Mouse (Mus musculus): Measurements from ENCODE around the gene Serpina1f.
"Not testable (repeated sequence)": the region's sequence is repeated elsewhere in the genome, so short reads cannot be mapped to it uniquely, and the experiment has no call there.

Serpina1f gene

DNA sequence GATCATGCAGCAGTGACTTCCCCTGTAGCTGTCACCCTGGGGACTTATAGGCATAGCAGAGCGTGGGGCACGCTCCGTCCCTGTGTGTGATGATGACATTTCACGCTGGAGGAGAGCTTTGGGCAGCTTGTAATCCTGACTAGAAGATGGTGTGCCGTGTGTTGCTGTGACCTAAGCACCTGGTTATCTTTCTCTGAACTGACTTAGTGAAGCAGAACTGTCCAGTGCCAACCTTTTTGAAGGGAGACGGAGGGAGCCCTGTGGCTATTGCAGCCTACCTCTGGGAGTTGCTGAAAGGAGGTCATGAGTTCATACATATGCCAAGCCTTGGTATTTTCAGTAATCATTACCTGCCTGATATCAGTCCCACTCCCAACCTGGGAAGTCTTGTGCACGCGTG lies at the start of gene Serpina1f:
TSS of gene Serpina1f (minus strand) at position 101 of the 400 bp plus-strand sequence.
- no peak for DNase-seq

DNA sequence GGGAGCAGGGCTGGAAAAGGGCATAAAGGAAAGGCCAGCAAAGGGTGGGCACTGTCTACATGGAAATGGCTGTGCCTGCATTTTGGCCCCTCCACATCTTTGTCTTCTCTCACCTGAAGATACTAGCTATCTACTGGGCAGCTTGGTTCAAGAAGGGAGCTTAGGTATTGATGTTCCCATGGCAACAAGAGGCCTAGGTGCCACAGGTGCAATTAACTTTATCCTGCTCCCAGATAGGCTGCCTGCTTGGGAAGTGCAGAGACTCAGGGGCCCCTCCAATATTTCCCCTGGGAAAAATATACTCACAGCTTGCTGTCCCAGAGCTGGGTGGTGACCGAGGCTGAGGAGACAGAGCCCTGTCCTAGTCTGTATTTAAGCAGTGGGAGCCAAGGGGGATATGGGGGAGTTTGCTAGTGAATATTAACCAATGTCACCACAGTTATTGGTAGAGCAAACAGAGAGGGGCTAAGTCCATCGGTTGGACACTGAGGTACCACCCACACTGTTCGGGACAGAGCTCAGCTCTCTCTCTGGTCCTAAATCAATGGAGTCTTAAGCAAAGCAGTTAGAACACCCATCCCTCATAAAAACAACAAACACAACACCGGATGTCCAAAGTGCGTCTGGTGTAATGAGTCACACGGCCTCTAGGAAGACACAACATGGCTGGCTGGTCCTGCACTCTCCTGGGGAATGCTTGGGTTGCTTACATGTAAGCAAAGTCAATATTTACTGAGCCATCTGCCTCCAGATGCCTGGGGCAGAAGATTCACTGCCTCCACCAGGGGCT lies 42.7 kb upstream of the Serpina1f start:
- peak; percentile 4 for DNase-seq

GRCm38 (mm10) chr12:103735566-103735965 lies 40.2 kb upstream of the Serpina1f start:
- DNase-seq = not testable (repeated sequence)

DNA sequence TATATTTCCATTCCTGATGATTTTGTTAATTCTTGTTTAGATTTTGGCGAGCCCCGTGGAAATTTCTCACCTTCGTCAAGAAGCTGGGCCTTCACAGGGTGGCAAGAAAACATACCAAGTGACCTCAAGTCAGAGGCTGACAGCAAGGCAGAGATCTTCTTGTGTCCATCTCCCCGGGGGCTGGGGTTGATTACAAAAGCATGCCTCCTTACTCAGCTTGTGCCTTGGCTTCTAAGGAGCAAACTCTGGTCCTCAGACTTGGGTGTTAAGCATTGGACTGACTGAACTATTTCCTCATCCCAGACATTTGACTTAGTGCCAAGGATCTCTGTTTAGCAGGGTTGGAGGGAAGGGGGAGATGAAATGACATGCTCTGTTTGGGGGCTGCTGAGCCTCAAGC lies 39.8 kb upstream of the Serpina1f start:
- not testable (repeated sequence) for DNase-seq

DNA sequence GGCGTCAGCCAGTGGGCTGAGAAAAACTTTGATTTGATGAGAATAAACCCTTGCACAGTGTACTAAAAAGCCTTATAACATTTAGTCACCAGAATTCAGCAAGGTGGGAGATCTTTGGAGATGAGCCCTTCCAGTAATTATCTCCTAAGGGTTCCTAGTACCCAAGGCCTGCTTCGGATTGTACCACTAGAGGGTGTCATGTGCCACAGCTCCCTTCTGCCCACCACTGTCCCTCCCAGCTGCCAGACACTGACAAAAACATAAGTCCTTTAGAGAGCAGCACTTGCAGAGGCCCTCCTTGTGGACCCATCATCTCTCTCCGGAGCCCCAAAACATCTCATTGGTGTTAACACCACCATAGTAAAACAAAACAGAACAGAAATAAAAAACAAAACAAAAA lies 16.2 kb upstream of the Serpina1f start:
- no peak for DNase-seq

- no peak for DNase-seq
These were observed 15.1 kb upstream of the Serpina1f start for GRCm38 (mm10) chr12:103710405-103710804.

- peak; percentile 43 for DNase-seq
These were observed 10.8 kb upstream of the Serpina1f start for GRCm38 (mm10) chr12:103706113-103706512.

- DNase-seq = no peak
These were observed 10.2 kb upstream of the Serpina1f start for GRCm38 (mm10) chr12:103705547-103705946.

- no peak for DNase-seq
These were observed 4.9 kb upstream of the Serpina1f start for GRCm38 (mm10) chr12:103700144-103700750.

- no peak for DNase-seq
These were observed 7.0 kb downstream of the Serpina1f start for GRCm38 (mm10) chr12:103688221-103688814.

GRCm38 (mm10) chr12:103687021-103687420 lies 8.3 kb downstream of the Serpina1f start:
- no peak for DNase-seq

- DNase-seq = no peak
These were observed 9.3 kb downstream of the Serpina1f start for GRCm38 (mm10) chr12:103686050-103686449.

DNA sequence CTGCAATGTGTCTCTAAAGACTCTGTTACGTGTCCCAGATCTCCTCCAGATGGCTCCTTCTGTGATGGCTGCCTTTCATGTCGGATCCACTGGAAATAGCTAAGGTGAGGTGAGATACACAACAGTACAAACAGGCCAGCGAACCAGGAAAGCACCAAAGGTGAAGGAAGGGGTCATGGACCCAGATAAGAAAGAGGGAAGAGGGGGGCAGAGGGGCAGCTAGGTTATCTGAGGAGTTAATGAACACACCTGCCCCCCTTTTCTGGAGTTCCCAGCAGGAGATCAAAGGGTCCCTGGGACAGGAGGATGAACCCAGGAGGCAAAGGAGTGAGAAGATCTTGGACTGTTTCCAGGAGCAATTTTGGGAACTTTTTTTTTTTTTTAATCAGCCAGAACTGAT lies 9.9 kb downstream of the Serpina1f start:
- peak; percentile 37 for DNase-seq

GRCm38 (mm10) chr12:103683775-103684174 lies 11.6 kb downstream of the Serpina1f start:
- no peak for DNase-seq

DNA sequence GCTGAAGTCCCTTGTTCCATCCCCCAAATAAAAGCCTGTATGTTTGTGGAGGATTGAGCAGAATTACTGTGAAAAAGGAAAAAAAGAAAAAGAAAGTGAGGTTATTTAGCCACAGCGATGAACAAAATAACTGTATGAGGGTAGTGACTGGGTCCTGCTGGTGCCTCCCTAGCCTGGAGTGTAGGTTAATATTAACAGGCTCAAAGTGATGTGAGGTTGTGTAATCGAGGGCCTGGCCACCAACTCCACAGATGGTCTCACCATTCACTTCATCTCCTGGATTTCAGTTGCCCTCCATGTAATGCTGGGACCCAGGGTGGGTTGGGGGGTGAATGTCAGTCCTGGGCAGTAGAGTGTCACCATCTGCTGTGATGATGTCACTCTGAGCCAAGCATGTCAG lies 13.6 kb downstream of the Serpina1f start:
- DNase-seq = peak; percentile 9

DNA sequence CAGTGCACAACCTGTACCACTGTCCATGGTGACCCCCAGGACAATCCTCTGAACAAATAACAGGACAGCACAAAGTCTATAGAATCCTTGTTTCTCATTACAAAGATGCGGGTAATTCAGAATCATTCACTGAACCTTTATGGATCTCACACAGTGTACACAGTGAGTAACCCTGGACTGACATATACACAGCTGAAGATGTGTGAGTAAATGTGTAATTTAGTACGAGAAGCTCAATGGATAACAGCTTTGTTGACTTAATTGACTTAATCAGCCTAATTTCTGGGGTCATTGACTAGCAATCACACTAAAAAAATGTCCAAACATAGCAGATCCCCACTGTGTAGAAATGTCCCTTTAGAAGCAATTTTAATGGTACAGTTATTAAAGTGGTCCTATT lies 14.2 kb downstream of the Serpina1f start:
- DNase-seq = no peak

- not testable (repeated sequence) for DNase-seq
These were observed 15.5 kb downstream of the Serpina1f start for GRCm38 (mm10) chr12:103679853-103680252.

DNA sequence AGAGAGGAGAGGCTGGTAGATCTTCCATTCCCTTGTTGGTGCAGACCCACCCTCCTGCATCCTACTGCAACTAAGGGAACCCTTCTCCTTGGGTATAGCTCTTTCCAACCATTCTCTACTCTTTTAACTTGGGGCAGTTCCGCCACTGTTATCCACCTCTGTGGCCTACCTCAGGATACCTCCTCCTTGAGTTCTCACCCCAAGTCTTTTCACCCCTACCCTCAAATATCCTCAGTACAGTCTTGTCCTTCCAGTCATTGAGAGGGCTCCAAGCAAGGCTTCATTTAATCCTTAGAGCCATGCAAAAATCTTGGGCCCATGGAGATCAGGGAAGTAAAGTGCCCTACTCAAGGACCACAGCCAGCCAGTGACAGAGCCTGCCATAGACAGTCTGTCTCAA lies 19.3 kb downstream of the Serpina1f start, which contains the start of gene Serpina16:
TSS of gene Serpina16 (minus strand) at position 101 of the 400 bp plus-strand sequence.
- DNase-seq = no peak

- no peak for DNase-seq
These were observed 22.1 kb downstream of the Serpina1f start for GRCm38 (mm10) chr12:103673179-103673578.

GRCm38 (mm10) chr12:103671483-103671882 lies 23.8 kb downstream of the Serpina1f start:
- DNase-seq = no peak

DNA sequence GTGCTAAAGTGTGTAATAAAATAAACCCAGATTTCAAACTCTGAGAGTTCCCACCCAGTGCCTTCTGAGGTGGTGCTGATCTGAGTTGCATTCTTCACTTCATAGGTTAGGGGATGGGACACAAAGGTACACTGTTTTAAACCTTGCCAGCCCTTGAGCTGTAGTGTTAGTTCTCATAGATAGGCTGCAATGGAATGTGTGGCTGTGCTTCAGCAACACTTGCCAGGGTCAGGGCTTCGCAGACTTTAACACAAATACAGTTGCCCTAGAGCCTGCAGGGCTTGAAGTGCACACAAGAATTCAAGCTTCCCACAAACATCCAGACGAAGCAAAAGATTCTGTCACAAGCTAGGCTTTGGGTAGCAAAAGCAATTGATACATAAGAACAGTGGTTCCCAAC lies 24.4 kb downstream of the Serpina1f start:
- DNase-seq = no peak

DNA sequence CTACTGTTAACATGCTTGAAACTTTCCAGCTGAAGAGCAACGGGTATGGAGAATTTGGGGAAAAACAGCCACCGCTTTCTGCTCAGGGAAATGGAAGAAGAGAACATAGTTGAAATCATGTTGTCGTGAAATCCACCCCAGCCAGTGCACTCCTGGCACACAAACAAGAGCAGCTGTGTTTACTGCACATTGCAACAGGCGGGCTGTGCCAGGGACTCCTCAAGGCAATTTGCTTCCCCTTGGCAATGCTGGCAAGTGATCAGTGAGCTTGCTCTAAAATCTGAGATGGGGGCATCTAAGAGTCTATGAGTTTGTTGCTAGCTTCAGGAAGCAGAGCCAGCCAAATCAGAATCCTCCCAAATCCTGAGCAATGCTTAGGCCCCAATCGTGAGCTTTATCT lies 25.0 kb downstream of the Serpina1f start:
- DNase-seq = no peak

DNA sequence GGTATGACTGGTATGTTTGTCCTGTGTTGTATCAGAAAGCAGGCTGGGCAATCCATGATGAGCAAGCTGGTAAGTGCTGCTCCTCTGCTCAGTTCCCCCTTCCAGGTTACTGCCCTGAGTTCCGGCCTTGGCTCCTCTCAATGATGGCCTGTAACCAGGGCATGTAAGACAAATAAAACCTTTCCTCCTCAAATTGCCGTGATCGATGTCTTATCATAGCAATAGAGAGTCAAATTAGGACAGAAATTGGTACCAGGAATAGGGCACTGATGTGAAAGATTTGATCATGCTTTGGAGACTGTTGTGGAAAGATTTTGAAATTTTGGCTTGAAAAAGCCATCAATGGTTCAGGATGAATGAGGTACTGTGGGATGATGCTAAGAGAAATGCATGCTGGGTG lies 30.0 kb downstream of the Serpina1f start:
- DNase-seq = no peak

DNA sequence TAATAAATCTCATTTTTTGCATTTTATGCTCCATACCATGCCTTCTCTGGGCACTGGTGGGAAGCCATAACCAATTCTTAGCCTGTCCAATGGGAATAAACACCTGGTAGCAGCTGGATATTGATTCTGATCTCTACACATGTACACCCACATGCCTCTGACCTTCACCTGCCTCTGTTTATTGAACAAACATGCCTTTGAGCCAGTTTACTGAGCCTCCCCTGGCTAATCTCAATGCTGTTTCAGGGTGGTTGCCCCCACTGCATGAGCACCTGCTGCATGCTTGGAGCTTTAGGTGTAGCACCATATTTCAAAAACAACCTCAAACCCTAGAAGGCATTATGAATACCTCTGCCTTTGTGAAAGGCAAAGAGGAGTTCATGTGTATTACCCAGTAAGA lies 33.3 kb downstream of the Serpina1f start:
- DNase-seq = not testable (repeated sequence)
